Mouse (Mus musculus) kidney, postnatal 14 days (tissue): Measurements from ENCODE around the gene Zbtb1.

ENCODE experiments used
- DNase-seq: peaks from one replicate; pipeline ENCODE4 v3.0.0; 2022; ENCODE audit warnings: mixed read lengths

The Zbtb1 gene

DNA sequence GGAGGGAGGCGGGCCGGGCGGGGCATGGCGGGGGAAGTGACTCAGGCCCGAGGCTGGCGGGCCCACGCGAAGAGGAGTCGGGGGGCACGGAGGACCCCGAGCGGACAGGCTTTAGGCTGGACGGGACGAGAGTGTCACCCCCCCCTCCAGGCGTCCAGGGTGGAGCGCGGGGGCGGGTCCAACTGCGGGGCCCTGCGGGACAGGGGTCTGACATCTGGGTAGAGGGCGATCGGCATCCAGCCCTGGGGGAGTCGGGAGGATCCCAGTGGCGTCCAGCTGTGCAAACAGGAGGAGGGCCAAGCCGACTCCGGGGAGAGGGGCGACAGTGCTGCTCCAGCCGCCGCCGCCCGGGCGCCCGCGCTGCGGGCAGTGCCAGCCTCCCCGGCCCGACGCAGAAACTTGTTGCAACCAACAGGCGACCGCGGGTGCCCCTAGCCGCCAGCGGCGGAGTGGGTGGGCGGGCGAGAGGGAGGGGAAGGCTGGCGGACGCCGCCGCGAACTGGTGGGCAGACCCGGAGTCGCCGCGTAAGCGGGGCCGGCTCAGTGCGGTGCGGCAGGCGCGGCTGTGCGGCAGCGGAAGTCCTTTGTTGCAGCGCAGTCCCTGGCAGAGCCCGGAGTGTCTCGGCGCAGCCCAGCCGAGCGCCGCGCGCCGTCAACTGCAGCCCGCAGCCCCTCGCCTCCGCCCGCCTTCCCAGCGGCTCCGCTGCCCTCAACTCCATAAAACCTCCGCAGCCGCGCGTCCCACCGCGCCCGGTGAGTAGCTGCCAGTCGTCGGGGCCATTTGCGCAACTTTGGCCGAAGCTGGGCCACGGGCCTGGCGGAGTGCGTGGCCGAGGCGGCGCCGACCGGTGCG is at the start of gene Zbtb1:
Gene Zbtb1, plus strand, starts transcription at position 289 of the 853 bp plus-strand sequence.
- DNase-seq = peak; percentile 90

DNA sequence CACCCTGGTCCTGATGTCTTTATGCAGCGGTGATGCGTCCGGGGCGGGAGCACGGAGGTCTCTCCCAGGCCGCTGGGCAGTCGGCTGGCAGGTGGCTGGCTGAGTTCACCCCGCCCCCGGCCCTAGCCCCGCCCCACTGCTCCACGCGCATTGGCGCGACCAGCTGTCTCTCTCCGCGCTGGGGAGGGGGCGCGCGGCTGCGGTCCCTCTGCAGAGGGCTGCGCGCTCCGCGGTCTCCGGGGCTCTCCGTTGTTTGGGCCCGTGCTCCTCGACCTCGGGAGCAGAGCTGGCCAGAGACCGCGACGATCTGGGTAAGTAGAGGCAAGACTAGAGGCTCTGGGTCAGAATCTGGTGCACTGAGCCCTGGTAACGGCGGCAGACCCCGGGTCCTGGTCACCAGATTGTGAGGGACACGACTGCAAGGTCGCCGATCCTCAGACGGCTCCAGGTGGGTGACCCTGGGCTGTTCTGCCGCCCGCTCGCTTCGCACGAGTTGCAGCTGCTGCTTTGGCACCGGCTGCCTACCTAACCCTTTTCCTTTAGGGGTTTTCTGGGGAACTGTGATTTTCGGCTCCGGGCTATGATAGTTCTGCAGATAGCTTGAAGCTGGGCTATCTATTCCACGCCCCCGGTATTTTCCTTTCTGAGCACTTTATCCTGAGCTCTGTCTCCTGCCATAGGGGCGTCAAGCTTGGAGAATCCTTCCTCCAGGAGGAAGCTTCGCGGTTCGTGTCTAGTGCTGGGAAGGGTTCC is 45.2 kb upstream of the Zbtb1 start, which contains the start of gene Akap5:
Gene Akap5, plus strand, starts transcription at position 213 of the 753 bp plus-strand sequence.
- DNase-seq = peak; percentile 68

DNA sequence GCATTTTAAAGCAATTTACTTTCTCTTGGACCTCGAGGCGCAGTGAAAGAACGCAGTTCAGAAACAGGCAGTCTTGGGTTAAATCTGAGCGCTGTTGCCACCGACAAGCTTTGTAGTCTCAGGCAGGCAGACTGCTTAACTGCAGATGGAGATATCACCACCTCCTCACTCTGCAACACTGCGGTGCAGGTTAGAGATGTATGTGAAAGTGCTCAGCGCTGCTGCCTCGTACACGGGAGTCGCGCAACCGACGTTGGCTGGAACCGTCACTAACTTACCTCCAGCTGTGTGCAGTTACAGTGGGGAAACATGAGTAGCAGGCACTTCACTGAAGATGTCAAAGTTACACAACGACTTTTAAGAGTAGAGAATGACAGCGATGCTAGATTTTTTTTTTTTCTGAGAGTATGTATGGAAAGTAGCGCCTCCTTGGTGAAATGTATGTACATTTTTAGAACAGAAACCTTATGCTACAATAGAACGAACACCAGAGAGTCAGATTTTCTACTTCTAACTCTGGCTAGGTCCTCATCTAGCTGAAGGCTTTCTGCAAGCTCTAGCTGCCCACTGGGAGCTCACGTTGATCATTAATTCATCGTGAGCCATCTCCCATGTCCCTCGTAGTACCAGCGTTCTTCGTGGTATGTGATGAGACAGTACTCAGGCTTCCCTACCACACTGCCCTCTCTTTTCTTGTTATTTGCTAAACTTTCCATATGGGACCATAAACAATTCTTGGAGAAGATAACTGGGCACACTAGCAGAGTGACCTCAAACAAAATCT is 43.4 kb upstream of the Zbtb1 start:
- DNase-seq = no peak

DNA sequence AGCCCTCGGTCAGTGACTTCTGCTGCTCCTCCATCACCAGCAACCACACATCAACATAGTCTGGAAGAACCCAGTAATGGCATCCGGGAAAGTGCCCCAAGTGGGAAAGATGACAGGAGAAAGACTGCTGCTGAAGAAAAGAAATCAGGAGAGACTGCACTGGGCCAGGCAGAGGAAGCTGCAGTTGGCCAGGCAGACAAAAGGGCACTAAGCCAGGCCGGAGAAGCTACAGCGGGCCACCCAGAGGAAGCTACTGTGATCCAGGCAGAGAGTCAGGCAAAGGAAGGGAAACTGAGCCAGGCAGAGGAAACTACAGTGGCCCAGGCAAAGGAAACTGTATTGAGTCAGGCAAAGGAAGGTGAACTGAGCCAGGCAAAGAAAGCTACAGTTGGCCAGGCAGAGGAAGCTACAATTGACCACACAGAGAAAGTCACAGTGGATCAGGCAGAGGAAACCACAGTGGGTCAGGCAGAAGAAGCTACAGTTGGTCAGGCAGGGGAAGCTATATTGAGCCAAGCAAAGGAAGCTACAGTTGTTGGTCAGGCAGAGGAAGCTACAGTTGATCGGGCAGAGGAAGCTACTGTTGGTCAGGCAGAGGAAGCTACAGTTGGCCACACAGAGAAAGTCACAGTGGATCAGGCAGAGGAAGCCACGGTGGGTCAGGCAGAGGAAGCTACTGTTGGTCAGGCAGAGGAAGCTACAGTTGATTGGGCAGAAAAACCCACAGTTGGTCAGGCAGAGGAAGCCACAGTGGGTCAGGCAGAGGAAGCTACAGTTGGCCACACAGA is 41.3 kb upstream of the Zbtb1 start:
- DNase-seq = no peak

GRCm38 (mm10) chr12:76333688-76334087 is 36.4 kb upstream of the Zbtb1 start:
- DNase-seq = no peak

DNA sequence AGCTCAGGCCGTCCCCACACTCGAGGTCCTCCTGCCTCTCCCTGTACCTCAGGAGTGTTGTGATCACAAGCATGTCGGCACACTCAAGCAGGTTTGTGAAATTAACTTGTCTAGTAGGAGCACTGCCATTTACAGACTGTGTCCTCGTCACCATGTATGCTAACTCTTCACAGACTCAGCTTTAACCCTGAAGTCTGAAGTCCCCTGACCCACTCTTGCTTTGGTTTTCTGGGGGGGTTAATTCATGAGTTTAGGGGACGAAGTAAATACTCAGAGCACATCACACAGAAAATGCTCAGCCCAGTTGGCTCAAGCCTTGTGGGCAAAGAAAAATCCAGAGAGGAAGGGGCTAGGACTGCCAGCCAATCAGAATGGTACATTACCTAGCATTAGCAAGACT is 34.4 kb upstream of the Zbtb1 start:
- no peak for DNase-seq

DNA sequence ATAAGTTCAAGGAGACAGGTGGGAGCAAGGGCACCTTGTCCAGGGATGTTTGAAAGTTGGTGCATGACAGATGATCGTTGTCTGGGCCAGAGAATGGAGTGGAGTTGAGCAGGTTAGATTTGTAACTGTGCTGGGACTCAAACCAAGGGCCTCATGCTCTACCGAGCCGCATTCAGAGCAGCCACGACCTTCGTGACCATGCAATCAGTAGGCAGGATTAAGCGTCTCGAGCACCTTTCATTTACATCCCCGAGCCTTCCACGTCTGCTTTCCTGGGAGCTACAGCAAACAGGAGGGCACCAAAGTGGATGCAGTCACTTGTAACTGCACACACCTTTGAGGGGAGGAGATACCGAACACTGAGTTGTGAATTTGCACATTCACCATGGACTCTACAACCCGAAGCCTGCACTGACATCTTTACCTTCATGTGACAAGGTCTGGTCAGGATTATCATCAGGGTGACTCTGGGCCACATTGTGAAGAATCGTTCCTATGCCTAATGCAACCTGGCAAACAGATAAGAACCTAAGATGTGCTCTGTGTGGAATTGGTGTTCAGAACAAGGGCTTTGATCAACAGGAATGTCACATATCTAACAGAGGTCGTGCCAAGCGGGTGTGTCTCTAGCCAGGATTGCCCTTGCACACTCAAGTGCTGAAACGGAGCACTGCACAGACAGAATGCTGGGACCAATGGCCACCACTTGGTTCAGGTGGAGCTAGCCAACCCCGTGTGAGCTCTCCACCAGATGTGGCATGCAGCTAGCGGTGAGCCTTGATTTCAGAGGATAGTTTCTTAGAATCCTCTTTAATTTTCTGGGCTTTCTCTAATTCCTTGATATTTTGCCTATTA is 33.7 kb upstream of the Zbtb1 start:
- no peak for DNase-seq

- peak; percentile 71 for DNase-seq
Observed at GRCm38 (mm10) chr12:76341080-76341479, 29.0 kb upstream of the Zbtb1 start.

DNA sequence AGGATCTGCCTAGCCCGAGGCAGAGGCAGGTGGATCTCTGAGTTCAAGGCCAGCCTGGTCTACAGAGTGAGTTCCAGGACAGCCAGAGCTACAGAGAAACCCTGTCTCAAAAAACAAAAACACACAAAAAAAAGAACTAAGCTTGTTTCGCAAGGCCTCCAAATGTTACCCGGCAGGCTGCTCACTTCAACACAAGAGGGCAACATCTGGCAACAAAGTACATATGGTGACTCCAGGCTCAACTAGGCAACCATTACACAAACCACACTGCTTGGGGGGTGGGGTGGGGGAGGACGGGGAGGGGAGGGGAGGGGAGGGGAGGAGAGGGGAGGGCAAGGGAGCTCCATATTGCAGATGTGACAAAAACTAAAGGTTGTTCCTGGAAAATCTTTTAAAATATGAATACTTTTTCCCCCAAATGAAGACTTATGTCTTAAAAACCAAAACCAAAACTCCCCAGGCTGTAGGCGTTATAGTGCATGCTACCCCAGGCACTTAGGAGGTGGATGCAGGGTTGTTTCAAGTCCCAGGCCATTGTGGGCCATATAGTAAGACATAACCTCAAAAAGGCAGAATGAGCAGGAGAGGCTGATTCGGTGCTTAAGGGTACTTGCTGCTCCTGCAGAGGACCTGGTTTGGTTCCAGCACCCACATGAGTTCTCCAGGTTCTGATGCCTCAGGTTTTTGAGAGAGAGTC is 24.2 kb upstream of the Zbtb1 start:
- peak; percentile 23 for DNase-seq

DNA sequence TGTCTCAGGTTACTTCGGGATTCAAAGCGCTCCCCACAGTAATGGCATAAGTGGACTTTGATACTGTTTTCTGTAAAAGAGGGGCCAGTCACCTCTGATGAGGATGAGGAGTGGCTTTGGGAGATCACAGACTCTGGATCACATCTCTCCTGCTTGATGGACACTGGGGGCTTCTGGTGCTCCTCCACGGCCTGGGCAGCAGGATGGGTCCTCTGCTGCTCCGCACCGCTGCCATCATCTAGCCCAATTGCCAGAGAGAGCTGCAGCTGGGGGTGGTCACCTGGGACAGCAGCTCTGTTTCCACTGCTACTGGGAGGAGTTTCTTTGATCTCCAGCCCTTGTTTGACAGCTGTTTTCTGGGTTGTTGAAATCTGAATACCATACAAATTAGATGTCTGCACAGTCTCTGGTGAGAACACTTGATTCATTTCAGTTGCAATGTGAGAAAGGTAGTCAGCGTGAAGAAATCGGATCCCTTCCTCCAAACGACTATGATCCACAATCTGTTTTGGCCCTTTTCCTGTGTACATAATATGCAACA is 20.3 kb upstream of the Zbtb1 start:
- DNase-seq = no peak

DNA sequence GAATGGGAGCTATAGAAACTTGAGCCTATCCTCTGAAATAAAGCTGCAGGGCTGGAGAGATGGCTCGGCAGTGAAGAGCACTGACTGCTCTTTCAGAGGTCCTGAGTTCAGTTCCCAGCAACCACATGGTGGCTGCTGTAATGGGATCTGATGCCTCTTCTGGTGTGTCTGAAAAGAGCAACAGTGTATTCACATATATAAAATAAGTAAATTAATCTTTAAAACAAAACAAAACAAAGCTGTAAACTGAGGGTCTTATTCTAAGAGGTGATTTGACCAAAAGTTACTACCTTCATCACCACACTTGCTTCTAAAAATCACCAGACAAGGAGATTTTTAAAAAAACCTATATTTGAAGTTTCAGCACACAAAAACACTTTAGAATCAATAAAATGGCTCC is 9.2 kb upstream of the Zbtb1 start:
- no peak for DNase-seq

- no peak for DNase-seq
Observed at GRCm38 (mm10) chr12:76361405-76362302, 8.4 kb upstream of the Zbtb1 start.

- no peak for DNase-seq
Observed at GRCm38 (mm10) chr12:76362303-76362676, 7.8 kb upstream of the Zbtb1 start.

GRCm38 (mm10) chr12:76366276-76366675 is 3.8 kb upstream of the Zbtb1 start:
- DNase-seq = no peak

GRCm38 (mm10) chr12:76367096-76367995 is 2.7 kb upstream of the Zbtb1 start:
- peak; percentile 56 for DNase-seq

- DNase-seq = no peak
Observed at GRCm38 (mm10) chr12:76368201-76368789, 1.8 kb upstream of the Zbtb1 start.

- DNase-seq = no peak
Observed at GRCm38 (mm10) chr12:76368790-76369205, 1.3 kb upstream of the Zbtb1 start.
